Mouse (Mus musculus): ENCODE measurements around the gene Ppy. TPM values are rescaled to one million over a fixed set of nuclear protein-coding genes. Genes with fewer than 3 reads are reported as not detected.
A peak's percentile ranks its signal among the peaks of the same experiment; 100 is the strongest.

Ppy gene
- not detected for polyA plus RNA-seq (2017; shearing (Covaris generic))

GRCm38 (mm10) chr11:102101219-102101618 lies at the start of gene Ppy:
Ppy (minus strand) TSS chr11:102101319.
- no peak for ATAC-seq

GRCm38 (mm10) chr11:102147213-102147989 lies 46.3 kb upstream of the Ppy start:
- ATAC-seq, result no peak

DNA sequence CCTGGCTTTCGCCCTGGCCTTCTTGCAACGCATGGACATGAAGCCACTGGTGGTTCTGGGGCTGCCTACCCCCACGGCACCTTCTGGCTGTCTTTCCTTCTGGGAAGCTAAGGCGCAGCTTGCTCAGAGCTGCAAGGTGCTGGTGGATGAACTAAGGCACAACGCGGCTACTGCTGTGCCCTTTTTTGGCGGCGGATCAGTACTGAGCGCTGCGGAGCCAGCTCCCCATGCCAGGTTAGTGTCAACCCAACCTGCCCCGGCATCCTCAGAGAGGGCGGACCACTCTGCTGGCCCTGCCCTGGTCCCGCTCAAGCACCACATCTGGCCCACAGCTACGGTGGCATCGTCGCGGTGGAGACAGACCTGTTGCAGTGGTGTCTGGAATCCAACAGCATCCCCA lies 45.4 kb upstream of the Ppy start:
- no peak for ATAC-seq

DNA sequence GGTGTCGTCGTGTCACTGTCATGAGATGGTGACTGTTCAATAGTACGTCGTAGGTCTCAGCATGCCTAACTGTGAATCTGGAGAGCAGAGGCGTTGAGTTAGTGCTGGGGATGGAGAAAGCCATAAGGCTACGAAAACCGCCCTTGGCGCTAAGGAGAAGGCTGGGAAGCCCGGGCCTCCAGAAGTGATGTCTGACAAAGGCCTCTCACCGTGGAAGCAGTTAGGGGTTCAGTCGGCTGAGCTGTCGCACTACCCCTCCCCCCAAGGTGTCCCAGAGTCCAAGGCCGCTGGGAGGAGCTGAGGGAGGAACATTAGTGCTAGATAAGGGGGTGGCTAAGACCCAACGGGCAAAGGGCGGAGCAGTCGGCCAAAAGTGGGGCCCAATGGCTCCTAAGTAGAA lies 44.9 kb upstream of the Ppy start:
- ATAC-seq, result no peak

- ATAC-seq, result no peak
These were observed 44.4 kb upstream of the Ppy start, which contains the start of gene Nags for GRCm38 (mm10) chr11:102145471-102146001. Nags (plus strand) TSS chr11:102145513.

- no peak for ATAC-seq
These were observed 43.9 kb upstream of the Ppy start for GRCm38 (mm10) chr11:102144957-102145470.

GRCm38 (mm10) chr11:102142355-102142754 lies 41.2 kb upstream of the Ppy start:
- no peak for ATAC-seq

- ATAC-seq, result no peak
These were observed 39.4 kb upstream of the Ppy start for GRCm38 (mm10) chr11:102140508-102140907.

DNA sequence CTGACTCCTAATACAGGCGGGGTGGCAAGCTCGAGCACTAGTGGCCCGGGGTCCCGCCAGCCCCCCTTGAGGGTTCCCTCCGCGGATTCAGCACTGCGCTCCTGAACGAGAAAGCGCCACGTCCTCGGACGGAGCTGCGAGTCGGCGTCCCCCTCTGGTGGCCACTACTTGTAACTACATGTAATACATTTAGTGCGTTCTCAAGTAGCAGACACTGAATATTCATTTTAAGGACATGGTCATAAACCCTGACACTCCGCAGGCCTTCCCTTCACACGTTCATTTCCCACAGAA lies 37.3 kb upstream of the Ppy start:
- no peak for ATAC-seq

DNA sequence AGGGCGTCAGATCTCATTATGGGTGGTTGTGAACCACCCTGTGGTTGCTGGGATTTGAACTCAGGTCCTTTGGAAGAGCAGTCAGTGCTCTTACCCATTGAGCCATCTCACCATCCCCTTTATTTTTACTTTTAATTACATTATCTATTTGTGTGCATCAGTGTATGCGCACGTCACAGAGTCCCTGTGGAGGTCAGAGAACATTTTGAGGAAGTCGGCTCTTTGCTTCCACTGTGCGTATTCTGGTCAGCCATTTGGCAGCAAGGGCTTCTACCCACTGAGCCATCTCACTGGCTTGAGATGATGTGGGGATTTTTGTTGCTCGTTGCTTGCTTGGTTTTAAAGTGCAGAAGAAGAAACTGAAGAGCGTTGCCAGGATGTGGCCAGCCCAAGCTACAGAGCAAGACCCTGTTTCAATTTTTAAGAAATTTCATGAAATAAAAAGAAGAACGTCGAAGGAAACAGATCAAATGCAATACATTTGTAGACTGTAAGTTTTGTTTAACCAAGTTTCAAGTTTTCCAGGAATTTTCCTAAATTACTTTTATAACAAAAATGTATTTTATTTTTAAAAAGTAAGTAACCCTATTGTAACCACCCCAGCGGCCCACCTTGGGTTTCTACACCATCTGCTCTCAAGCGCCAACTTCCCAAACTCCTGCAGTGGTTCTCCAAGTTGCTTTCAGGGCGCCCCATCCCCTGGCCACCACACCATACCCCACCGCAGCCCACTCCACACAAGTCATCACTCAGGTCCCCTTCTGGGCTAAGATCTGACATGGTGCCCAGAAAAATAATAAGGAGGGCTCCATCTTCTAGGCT lies 36.7 kb upstream of the Ppy start:
- no peak for ATAC-seq

- no peak for ATAC-seq
These were observed 33.4 kb upstream of the Ppy start for GRCm38 (mm10) chr11:102134516-102134915.

DNA sequence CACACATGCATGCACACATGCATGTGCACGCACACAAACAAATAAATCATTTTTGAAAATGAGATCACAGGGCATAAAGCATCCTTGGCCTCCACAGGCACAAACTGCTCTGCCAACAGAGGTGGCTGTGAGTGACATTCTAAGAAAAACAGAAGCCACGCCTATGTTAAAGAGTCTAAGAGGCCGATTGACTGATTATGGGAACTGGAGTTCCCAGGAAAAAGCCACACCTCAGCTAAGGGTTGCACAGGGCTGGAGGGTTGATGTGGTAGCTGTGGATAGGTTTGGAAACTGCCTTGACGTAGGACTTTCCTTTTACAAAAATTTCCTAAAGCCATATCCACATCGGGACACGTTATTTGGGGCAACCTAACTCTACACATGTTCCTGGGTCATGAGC lies 16.3 kb upstream of the Ppy start:
- ATAC-seq, result no peak

- no peak for ATAC-seq
These were observed 15.1 kb upstream of the Ppy start for GRCm38 (mm10) chr11:102116241-102116640.

DNA sequence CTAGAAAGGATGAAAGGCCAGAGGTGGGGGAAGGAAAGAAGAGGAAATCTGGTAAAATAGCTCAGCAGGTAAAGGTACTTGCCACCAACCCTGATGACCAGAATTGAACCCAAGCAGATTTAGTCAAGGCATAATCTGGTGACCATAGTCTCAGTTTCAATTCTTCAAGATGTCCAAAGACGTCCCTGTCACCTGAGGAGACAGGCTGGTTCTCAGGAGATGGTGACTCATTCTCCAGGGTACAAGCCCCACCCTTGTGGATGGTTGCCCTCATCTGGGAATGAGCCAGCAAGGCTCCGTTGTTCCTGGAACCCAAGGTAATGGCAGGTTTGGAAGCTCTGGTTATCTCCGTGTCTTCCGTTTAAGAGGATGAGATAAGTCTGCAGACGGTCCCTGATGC lies 10.5 kb upstream of the Ppy start:
- no peak for ATAC-seq

- ATAC-seq, result no peak
These were observed 6.6 kb upstream of the Ppy start, which contains the start of gene Pyy for GRCm38 (mm10) chr11:102107732-102108131. Pyy (minus strand) TSS chr11:102107832.

DNA sequence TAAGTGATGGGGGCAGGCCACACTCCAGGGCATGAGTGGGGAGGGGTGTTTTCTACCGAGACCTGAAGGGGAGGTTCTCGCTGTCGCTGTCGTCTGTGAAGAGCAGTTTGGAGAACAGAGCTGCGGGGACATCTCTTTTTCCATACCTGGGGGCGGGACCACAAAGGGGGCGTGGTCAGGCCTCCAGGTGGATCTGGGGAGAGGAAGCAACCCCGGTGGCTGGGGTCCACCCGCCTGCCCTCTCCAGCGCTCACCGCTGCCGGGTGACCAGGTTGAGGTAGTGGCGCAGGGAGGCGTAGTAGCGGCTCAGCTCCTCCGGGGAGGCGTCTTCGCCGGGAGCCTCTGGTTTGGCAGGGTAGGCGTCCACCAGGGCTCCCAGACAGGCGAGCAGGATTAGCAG lies 5.8 kb upstream of the Ppy start:
- no peak for ATAC-seq

DNA sequence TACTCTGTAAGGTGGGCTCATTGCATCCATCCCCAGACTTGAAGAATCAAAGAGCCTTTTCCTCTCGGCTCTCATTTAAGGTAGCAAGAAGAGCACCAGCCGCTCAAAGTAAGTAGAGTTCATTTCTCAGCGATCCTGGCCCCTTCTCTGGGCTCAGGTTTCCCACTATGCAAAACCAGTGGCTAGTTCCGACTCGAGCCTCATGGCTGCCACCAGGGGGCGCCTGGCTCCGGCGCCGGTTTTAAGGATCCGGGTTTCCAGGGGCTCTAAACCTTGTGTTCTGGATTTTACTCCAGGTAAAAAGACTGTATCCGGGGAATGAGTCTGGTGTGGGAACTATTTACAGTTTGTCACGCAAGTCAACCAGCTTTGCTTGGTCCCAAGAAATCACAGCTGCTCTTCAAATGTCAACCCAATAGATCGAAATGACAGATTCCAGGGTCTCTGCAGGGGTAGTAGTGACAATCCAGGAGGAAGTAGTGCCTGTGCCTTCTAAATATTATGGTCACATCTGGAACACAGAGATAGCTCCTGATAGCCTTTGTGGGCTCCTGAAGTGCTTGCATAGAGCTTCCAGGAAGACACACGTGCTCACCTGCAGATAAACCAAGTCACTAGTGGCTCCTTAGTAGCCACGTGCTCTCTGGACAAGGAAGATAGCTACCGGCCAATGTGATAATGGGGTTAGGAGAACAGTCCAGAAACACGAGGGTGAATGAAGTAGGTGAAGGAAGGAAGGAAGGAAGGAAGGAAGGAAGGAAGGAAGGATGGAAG lies 1.6 kb upstream of the Ppy start:
- ATAC-seq, result no peak

- no peak for ATAC-seq
These were observed 4.2 kb downstream of the Ppy start for GRCm38 (mm10) chr11:102096887-102097391.

GRCm38 (mm10) chr11:102096446-102096845 lies 4.7 kb downstream of the Ppy start:
- no peak for ATAC-seq

GRCm38 (mm10) chr11:102095676-102096075 lies 5.4 kb downstream of the Ppy start:
- no peak for ATAC-seq

GRCm38 (mm10) chr11:102089088-102089808 lies 11.9 kb downstream of the Ppy start:
- peak; percentile 50 for ATAC-seq

Measured in activated CD4-positive, CD25-positive, alpha-beta regulatory T cell, adult 4 months (primary cell).